Mouse (Mus musculus) brain, embryonic 14.5 days (tissue): ENCODE measurements at regions not wholly inside any gene's neighbourhood (a gene's known extent, or its start where the extent isn't known, plus 50 kb on each side); places are given as distances from the start of the nearest gene placed in this dataset.
"Not testable (repeated sequence)": the region's sequence is repeated elsewhere in the genome, so short reads cannot be mapped to it uniquely, and the experiment has no call there.

Source experiments
- DNase-seq: peaks from one replicate; pipeline ENCODE4 v3.0.0-alpha.2; 2011; ENCODE audit warnings: low read depth
- CTCF ChIP-seq: fragments of 200-500 bp; IDR thresholded peaks from 2 replicates; pipeline ENCODE4 v1.5.1; 2012; ENCODE audit warnings: inconsistent platforms, mild to moderate bottlenecking, moderate library complexity, borderline replicate concordance; ENCODE audit not compliant: insufficient read depth, insufficient read length; ENCODE audit errors: extremely low read depth
- POLR2A ChIP-seq: fragments of 200-500 bp; IDR thresholded peaks from 2 replicates; pipeline ENCODE4 v1.6.1; 2012; ENCODE audit warnings: mild to moderate bottlenecking, inconsistent platforms, borderline replicate concordance; ENCODE audit not compliant: poor library complexity, insufficient read depth, insufficient read length, severe bottlenecking; ENCODE audit errors: extremely low read depth

- TF ChIP-seq POLR2A, result no peak
- TF ChIP-seq CTCF, result no peak
- no peak for DNase-seq
Measured at GRCm38 (mm10) chr10:96709698-96710356, 93.0 kb downstream of the Btg1 start.

GRCm38 (mm10) chr10:96711993-96712392 lies 95.2 kb downstream of the Btg1 start:
- no peak for TF ChIP-seq CTCF
- no peak for TF ChIP-seq POLR2A
- no peak for DNase-seq

GRCm38 (mm10) chr10:96714702-96715101 lies 97.9 kb downstream of the Btg1 start:
- TF ChIP-seq CTCF (no peak), POLR2A (no peak)
- DNase-seq, result no peak

- peak; percentile 83 for DNase-seq
- TF ChIP-seq CTCF (no peak), POLR2A (no peak)
Measured at GRCm38 (mm10) chr10:96717281-96717680, 100.5 kb downstream of the Btg1 start.

- not testable (repeated sequence) for DNase-seq
Measured at GRCm38 (mm10) chr10:96718706-96719105, 101.9 kb downstream of the Btg1 start.

GRCm38 (mm10) chr10:96720281-96720711 lies 103.5 kb downstream of the Btg1 start:
- DNase-seq, result peak; percentile 90
- no peak for TF ChIP-seq POLR2A
- no peak for TF ChIP-seq CTCF

GRCm38 (mm10) chr10:96720956-96721688 lies 104.3 kb downstream of the Btg1 start:
- peak; percentile 67 for DNase-seq
- TF ChIP-seq POLR2A (no peak), CTCF (no peak)

GRCm38 (mm10) chr10:96722491-96722890 lies 105.7 kb downstream of the Btg1 start:
- peak; percentile 94 for DNase-seq
- TF ChIP-seq CTCF, result no peak
- no peak for TF ChIP-seq POLR2A

- TF ChIP-seq POLR2A, result no peak
- TF ChIP-seq CTCF, result no peak
- DNase-seq, result no peak
Measured at GRCm38 (mm10) chr10:96723071-96723470, 106.3 kb downstream of the Btg1 start.

GRCm38 (mm10) chr10:96724436-96725175 lies 107.8 kb downstream of the Btg1 start:
- TF ChIP-seq POLR2A, result no peak
- TF ChIP-seq CTCF, result no peak
- DNase-seq, result no peak
